Mouse (Mus musculus) thymus, adult 2 months (tissue): ENCODE results near the gene Irgc1. TPM values are rescaled to one million over a fixed set of nuclear protein-coding genes. Genes with fewer than 3 reads are reported as not detected.

Source experiments
- DNase-seq: peaks from one replicate; pipeline ENCODE4 v3.0.0; 2021
- H3K27ac ChIP-seq: fragments of 200-500 bp; 2 replicates; pipeline ENCODE4 v1.5.1; 2012; ENCODE audit warnings: low read length, control low read depth; ENCODE audit not compliant: control insufficient read depth, insufficient read depth
- H3K27me3 ChIP-seq: fragments of 200-500 bp; 2 replicates; pipeline ENCODE4 v1.6.1; 2012; ENCODE audit warnings: mild to moderate bottlenecking, low read length, moderate library complexity, mixed read lengths; ENCODE audit not compliant: control insufficient read depth, insufficient read depth
- H3K36me3 ChIP-seq: fragments of 200-500 bp; 2 replicates; pipeline ENCODE4 v1.6.1; 2012; ENCODE audit warnings: mild to moderate bottlenecking, low read length, moderate library complexity; ENCODE audit not compliant: control insufficient read depth, insufficient read depth
- H3K4me1 ChIP-seq: fragments of 200-500 bp; replicated peaks from 2 replicates; pipeline ENCODE4 v1.6.1; 2012; ENCODE audit warnings: low read length; ENCODE audit not compliant: control insufficient read depth, insufficient read depth
- H3K4me3 ChIP-seq: fragments of 200-500 bp; 2 replicates; pipeline ENCODE4 v1.5.1; 2012; ENCODE audit warnings: mild to moderate bottlenecking, low read length, control low read depth, moderate library complexity; ENCODE audit not compliant: control insufficient read depth, insufficient read depth
- CTCF ChIP-seq: fragments of 200-500 bp; IDR thresholded peaks from 2 replicates; pipeline ENCODE4 v1.5.1; 2012; ENCODE audit warnings: mild to moderate bottlenecking, control low read depth, low read length, moderate library complexity, borderline replicate concordance; ENCODE audit not compliant: control insufficient read depth, poor library complexity, insufficient read depth; ENCODE audit errors: extremely low read depth
- POLR2A ChIP-seq: fragments of 200-500 bp; IDR thresholded peaks from 2 replicates; pipeline ENCODE4 v1.6.1; 2012; ENCODE audit warnings: mild to moderate bottlenecking, low read length, control low read depth, moderate library complexity; ENCODE audit not compliant: control insufficient read depth, poor library complexity, insufficient read depth; ENCODE audit errors: extremely low read depth
- WGBS: fragments of 180-500 bp; shearing (Covaris S2); methylation state at CpG from one replicate; pipeline ENCODE4 v1.1.7; 2018; 5-methylcytosine and 5-hydroxymethylcytosine counted together
- polyA plus RNA-seq: library from polyadenylated mRNA; depleted of rRNA; stranded (reverse); fragments of >200 nt; gene quantifications from 2 replicates; pipeline ENCODE4 v1.2.3, GENCODE M21; 2012; rRNA removed

Irgc1 gene
- polyA plus RNA-seq, 1 experiment = 3.0 TPM

GRCm38 (mm10) chr7:24390512-24390911, 61.6 kb downstream of the Irgc1 start:
- no peak for TF ChIP-seq POLR2A
- TF ChIP-seq CTCF = no peak
- no peak overlapping the region for H3K4me3 ChIP-seq
- H3K4me1 ChIP-seq = peaks cover 19% of the 10 kb centered on the region
- H3K36me3 ChIP-seq = peaks cover 6% of the 10 kb centered on the region
- H3K27ac ChIP-seq = no peak overlapping the region
- H3K27me3 ChIP-seq = no peaks in the 10 kb centered on the region
- DNase-seq = no peak
- WGBS = 91% methylated on average over 7 of the region's 7 CpGs

GRCm38 (mm10) chr7:24389516-24390187, 62.4 kb downstream of the Irgc1 start:
- peaks cover 14% of the 10 kb centered on the region for H3K36me3 ChIP-seq
- peaks cover 15% of the 10 kb centered on the region for H3K4me1 ChIP-seq
- 54% methylated on average over 13 of the region's 13 CpGs for WGBS
- no peak overlapping the region for H3K27ac ChIP-seq
- no peak for DNase-seq
- TF ChIP-seq POLR2A (no peak), CTCF (no peak)
- no peak overlapping the region for H3K4me3 ChIP-seq
- no peaks in the 10 kb centered on the region for H3K27me3 ChIP-seq

DNA sequence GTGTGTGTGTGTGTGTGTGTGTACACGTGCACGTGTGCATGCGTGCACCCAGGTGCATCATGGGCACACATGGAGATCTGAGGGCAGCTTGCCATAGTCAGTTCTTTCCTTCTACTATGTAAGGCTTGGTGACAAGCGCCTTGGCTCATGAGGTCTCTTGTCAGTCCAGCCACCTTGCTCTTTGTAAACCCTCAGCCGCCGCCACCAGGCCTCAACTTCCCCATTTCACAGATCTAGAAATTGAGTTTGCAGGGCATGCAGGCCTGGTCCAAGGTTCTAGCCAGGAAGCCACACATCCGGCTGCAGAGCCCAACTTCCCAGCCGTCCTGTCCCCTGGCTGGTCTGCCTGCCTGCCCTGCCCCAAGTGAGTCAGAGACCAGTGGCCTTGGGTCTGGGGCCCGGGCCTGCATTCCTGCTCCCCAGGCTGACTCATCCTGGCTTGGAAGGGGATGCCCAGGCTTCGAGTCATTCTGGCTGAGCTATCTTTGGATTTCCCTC, 65.0 kb downstream of the Irgc1 start:
- 56% methylated on average over 10 of the region's 10 CpGs for WGBS
- no peak for DNase-seq
- no peaks in the 10 kb centered on the region for H3K27me3 ChIP-seq

GRCm38 (mm10) chr7:24384827-24385226, 67.3 kb downstream of the Irgc1 start:
- WGBS = 24% methylated on average over 11 of the region's 11 CpGs
- no peak overlapping the region for H3K27ac ChIP-seq
- no peak overlapping the region for H3K4me3 ChIP-seq
- TF ChIP-seq POLR2A (no peak), CTCF (peak; percentile 87; the same call in 1 of the 2 replicates)
- DNase-seq = peak; percentile 85
- H3K36me3 ChIP-seq = peaks cover 53% of the 10 kb centered on the region
- H3K4me1 ChIP-seq = peaks cover 39% of the 10 kb centered on the region
- no peaks in the 10 kb centered on the region for H3K27me3 ChIP-seq

More for the DNA sequence above, 65.0 kb downstream of the Irgc1 start:
- H3K4me1 ChIP-seq = peaks cover 20% of the 10 kb centered on the region
- no peak overlapping the region for H3K27ac ChIP-seq
- peaks cover 33% of the 10 kb centered on the region for H3K36me3 ChIP-seq
- H3K4me3 ChIP-seq = no peak overlapping the region
- TF ChIP-seq POLR2A (no peak), CTCF (no peak)

GRCm38 (mm10) chr7:24384070-24384469, 68.0 kb downstream of the Irgc1 start:
- no peak for TF ChIP-seq CTCF
- TF ChIP-seq POLR2A = no peak
- DNase-seq = no peak
- Histone ChIP-seq H3K4me1 (peaks cover 46% of the 10 kb centered on the region), H3K36me3 (peaks cover 59% of the 10 kb centered on the region), H3K27ac (peak overlapping the region; percentile 32; the same call in 1 of the 2 replicates), H3K4me3 (no peak overlapping the region), H3K27me3 (no peaks in the 10 kb centered on the region)
- WGBS = 89% methylated on average over 6 of the region's 6 CpGs

- 53% methylated on average over 16 of the region's 16 CpGs for WGBS
- H3K4me3 ChIP-seq = no peak overlapping the region
- TF ChIP-seq POLR2A = no peak
- TF ChIP-seq CTCF = no peak
- H3K36me3 ChIP-seq = peaks cover 67% of the 10 kb centered on the region
- H3K27ac ChIP-seq = peak overlapping the region; percentile 32; the same call in 1 of the 2 replicates
- H3K27me3 ChIP-seq = no peaks in the 10 kb centered on the region
- H3K4me1 ChIP-seq = peaks cover 57% of the 10 kb centered on the region
- no peak for DNase-seq
Measured at GRCm38 (mm10) chr7:24382730-24383372, 69.2 kb downstream of the Irgc1 start.

Other genes starting within 250 kb of the Irgc1 start
- 0.89 and 1.1 TPM in 2 replicates for gene Zfp111, start 240.9 kb downstream of the Irgc1 start, polyA plus RNA-seq
- gene Zfp109, start 214.7 kb downstream of the Irgc1 start, polyA plus RNA-seq = 2.3 and 2.6 TPM in 2 replicates
- gene Zfp108, start 197.5 kb downstream of the Irgc1 start, polyA plus RNA-seq = 0.34 and 0.43 TPM in 2 replicates
- 1.2 and 1.7 TPM in 2 replicates for gene Zfp93, start 181.9 kb downstream of the Irgc1 start, polyA plus RNA-seq
- gene Zfp61, start 151.1 kb downstream of the Irgc1 start, polyA plus RNA-seq = 16.1 and 22.6 TPM in 2 replicates
- gene Zfp94, start 135.6 kb downstream of the Irgc1 start, polyA plus RNA-seq = 6.2 and 6.8 TPM in 2 replicates
- 0.12 TPM in 1 of 2 replicates, not detected in the other for gene Tescl, start 118.4 kb downstream of the Irgc1 start, polyA plus RNA-seq
- gene Lypd5, start 103.1 kb downstream of the Irgc1 start, polyA plus RNA-seq = 0.85 and 1.00 TPM in 2 replicates
- 402 and 429 TPM in 2 replicates for gene Kcnn4, start 82.0 kb downstream of the Irgc1 start, polyA plus RNA-seq
- 166 and 168 TPM in 2 replicates for gene Smg9, start 52.7 kb downstream of the Irgc1 start, polyA plus RNA-seq
- 7.0 and 9.5 TPM in 2 replicates for gene Plaur, start 10.2 kb upstream of the Irgc1 start, polyA plus RNA-seq
- gene Cadm4, start 29.7 kb upstream of the Irgc1 start, polyA plus RNA-seq = 6.4 and 7.1 TPM in 2 replicates
- gene Zfp428, start 54.7 kb upstream of the Irgc1 start, polyA plus RNA-seq = 14.4 and 18.7 TPM in 2 replicates
- gene AC161166.1, start 60.2 kb upstream of the Irgc1 start, polyA plus RNA-seq = 0.08 TPM in 1 of 2 replicates, not detected in the other
- 34.7 and 36.6 TPM in 2 replicates for gene Irgq, start 78.4 kb upstream of the Irgc1 start, polyA plus RNA-seq
- 3.6 and 5.4 TPM in 2 replicates for gene Pinlyp, start 93.8 kb upstream of the Irgc1 start, polyA plus RNA-seq
- 115 and 116 TPM in 2 replicates for gene Xrcc1, start 94.0 kb upstream of the Irgc1 start, polyA plus RNA-seq
- gene Ethe1, start 135.2 kb upstream of the Irgc1 start, polyA plus RNA-seq = 43.3 and 45.9 TPM in 2 replicates
- 0.24 and 0.98 TPM in 2 replicates for gene Zfp575, start 135.3 kb upstream of the Irgc1 start, polyA plus RNA-seq
- gene Phldb3, start 158.5 kb upstream of the Irgc1 start, polyA plus RNA-seq = 10.7 and 11.5 TPM in 2 replicates
- gene Lypd3, start 184.3 kb upstream of the Irgc1 start, polyA plus RNA-seq = 4.2 and 4.7 TPM in 2 replicates
- gene Tex101, start 224.4 kb upstream of the Irgc1 start, polyA plus RNA-seq = 0.38 TPM in 1 of 2 replicates, not detected in the other